Mouse (Mus musculus) CH12.LX (cell line): ENCODE measurements around the gene Racgap1.

ENCODE experiments used
- CHD2 ChIP-seq: IDR thresholded peaks from 2 replicates; pipeline ENCODE4 v1.6.1; 2011; ENCODE audit warnings: low read length, improper control_type of control experiment
- CTCF ChIP-seq, 2 experiments: IDR thresholded peaks in 1 of 2; conservative IDR thresholded peaks in 1 of 2; 2 replicates each; pipeline ENCODE4 v1.5.1; 2011 to 2012; ENCODE audit warnings: low read depth in 2 of 2, low read length in 2 of 2, improper control_type of control experiment in 1 of 2, inconsistent platforms in 1 of 2, mild to moderate bottlenecking in 1 of 2, moderate library complexity in 1 of 2
- ELF1 ChIP-seq: IDR thresholded peaks from 2 replicates; pipeline ENCODE4 v1.6.1; 2014; ENCODE audit warnings: low read depth, mild to moderate bottlenecking, inconsistent platforms, low read length, improper control_type of control experiment
- GABPA ChIP-seq: IDR thresholded peaks from 2 replicates; pipeline ENCODE4 v1.6.1; 2012; ENCODE audit warnings: low read depth, low read length, improper control_type of control experiment, inconsistent platforms; ENCODE audit not compliant: insufficient replicate concordance
- MAX ChIP-seq: IDR thresholded peaks from 2 replicates; pipeline ENCODE4 v1.6.1; 2011; ENCODE audit warnings: low read length, improper control_type of control experiment
- MXI1 ChIP-seq: IDR thresholded peaks from 2 replicates; pipeline ENCODE4 v1.6.1; 2011; ENCODE audit warnings: mild to moderate bottlenecking, low read depth, low read length, improper control_type of control experiment
- POLR2A ChIP-seq: IDR thresholded peaks from 2 replicates; pipeline ENCODE4 v1.6.1; 2011; ENCODE audit warnings: low read depth, mild to moderate bottlenecking, improper control_type of control experiment, low read length
- POLR2AphosphoS2 ChIP-seq: IDR thresholded peaks from 2 replicates; pipeline ENCODE4 v1.6.1; 2011; ENCODE audit warnings: low read depth, low read length, improper control_type of control experiment
- RAD21 ChIP-seq: IDR thresholded peaks from 2 replicates; pipeline ENCODE4 v1.6.1; 2011; ENCODE audit warnings: low read depth, mild to moderate bottlenecking, low read length, improper control_type of control experiment, moderate library complexity
- SMC3 ChIP-seq: IDR thresholded peaks from 2 replicates; pipeline ENCODE4 v1.6.1; 2011; ENCODE audit warnings: low read depth, low read length, improper control_type of control experiment
- TBP ChIP-seq: conservative IDR thresholded peaks from 2 replicates; pipeline ENCODE4 v1.6.1; 2011; ENCODE audit warnings: low read depth, low read length, improper control_type of control experiment
- USF1 ChIP-seq: IDR thresholded peaks from 2 replicates; pipeline ENCODE4 v1.6.1; 2014; ENCODE audit warnings: low read depth, mild to moderate bottlenecking, inconsistent platforms, low read length, improper control_type of control experiment
- ZMIZ1 ChIP-seq: IDR thresholded peaks from 2 replicates; pipeline ENCODE4 v1.6.1; 2012; ENCODE audit warnings: low read depth, mild to moderate bottlenecking, inconsistent platforms, low read length, improper control_type of control experiment
- ZNF384 ChIP-seq: IDR thresholded peaks from 2 replicates; pipeline ENCODE4 v1.6.1; 2012; ENCODE audit warnings: low read depth, low read length, improper control_type of control experiment, inconsistent platforms

DNA sequence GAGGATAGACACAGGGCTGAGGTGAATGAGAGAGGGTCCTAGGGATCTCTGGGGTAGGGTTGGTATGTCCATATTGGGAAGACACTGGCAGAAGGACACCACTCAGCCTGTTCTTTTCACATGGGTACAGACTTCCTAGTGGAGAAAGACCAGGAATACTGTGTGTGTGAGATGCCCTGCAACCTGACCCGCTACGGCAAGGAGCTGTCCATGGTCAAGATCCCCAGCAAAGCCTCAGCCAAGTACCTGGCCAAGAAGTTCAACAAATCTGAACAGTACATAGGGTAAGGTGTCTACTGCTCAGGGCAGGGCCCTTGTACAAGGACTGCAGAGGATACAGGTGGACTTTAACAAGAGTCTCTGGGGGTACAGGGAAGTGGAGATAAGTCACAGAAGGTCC, 45.9 kb upstream of the Racgap1 start:
- TF ChIP-seq GABPA (no peak), CTCF (conservative IDR thresholded peaks at IDR 0.05 in 1 of 2, IDR thresholded peaks at IDR 0.05 in 1 of 2; ENCODE audit: low read depth in 2 of 2, low read length in 2 of 2) (no peak), ZMIZ1 (no peak), POLR2A (no peak), SMC3 (no peak), USF1 (no peak), CHD2 (no peak), ZNF384 (no peak), RAD21 (no peak), ELF1 (no peak), POLR2AphosphoS2 (no peak), MAX (no peak), MXI1 (no peak), TBP (no peak)
